Mouse (Mus musculus) right cerebral cortex, postnatal 4 days (tissue): Measurements from ENCODE around the gene Cwc22.

Experiments used
- DNase-seq: peaks from one replicate; pipeline ENCODE4 v3.0.0-alpha.2; 2022

Cwc22 gene

GRCm38 (mm10) chr2:77869729-77870280 is 76.4 kb downstream of the Cwc22 start:
- DNase-seq: no peak

- no peak for DNase-seq
Measured at GRCm38 (mm10) chr2:77863934-77864333, 82.2 kb downstream of the Cwc22 start.

DNA sequence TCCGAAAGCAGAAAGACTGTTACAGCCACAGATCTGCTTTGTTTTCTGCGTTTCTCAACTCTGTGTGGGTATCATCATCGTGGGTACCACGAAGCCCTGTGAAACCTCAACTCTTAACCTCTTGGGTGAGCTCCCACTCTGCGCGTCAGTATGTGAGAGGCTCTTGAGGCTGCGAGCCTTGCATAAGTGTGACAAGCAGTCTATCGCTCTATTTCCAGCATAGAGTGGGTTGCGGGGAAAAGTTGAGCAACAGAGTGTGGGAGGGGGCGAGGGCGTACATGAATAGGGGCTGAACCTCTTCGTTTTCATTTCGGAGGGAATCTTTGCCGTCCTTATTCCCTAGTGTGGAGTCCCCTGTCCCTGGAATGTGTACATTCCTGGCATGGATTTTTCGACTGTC is 82.7 kb downstream of the Cwc22 start:
- no peak for DNase-seq

DNA sequence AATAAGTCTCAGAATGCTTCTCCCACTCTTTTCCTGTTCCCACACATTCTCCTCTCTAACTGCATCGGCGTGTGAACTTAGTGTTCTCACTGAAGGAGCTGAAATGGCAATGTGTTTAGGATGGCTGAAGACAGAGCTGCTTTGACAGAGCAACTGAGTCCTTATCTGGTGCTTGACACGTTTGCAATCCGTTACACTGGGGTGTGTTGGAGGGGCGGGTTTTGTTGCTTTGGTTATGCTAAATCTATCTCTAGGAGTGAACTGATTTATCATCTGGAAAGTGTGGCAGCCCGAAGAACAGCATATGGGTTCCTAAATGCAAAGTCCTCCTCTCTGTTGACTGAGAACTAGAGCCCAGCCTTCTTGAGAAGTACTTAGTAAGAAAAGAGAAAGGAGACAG is 104.7 kb downstream of the Cwc22 start:
- no peak for DNase-seq

- DNase-seq: no peak
Measured at GRCm38 (mm10) chr2:77839587-77839986, 106.6 kb downstream of the Cwc22 start.

DNA sequence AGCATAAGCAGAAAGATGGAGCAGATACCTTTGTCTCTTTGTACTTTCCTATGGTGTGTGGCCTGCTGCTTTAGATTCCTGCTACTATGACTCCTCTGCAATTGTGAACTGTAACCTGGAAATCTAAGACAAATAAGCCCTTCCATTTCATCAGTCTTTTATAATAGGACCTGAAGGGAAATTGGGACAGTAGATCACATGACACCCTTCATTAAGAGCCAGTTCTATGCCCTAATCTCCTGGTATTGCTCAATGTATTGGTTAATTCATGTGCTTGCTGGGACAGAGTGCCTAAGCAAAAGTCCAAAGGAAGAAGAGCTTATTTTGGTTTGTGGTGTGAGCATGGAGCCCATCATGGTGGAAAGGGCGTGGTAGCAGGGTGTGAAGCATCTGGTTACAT is 107.5 kb downstream of the Cwc22 start:
- DNase-seq: no peak

DNA sequence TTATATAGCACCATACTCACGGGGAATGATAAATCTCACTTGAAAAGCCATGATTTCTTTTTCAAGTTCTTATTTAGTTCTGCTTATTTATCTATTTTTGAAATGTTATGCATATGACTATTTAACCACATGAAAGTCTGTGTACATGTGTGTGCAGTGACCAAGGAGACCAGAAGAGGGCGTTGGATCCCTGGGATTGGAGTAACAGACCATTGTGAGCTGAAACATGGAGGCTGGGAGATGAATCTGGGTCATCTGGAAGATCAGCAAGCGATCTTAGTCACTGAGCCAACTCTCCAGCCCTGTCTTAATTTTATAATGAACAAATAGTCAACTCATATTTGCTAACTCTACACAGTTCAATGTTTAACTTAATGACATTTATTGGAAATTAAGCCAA is 110.4 kb downstream of the Cwc22 start:
- DNase-seq: no peak
